28 mouse cellular contexts compared by ENCODE assay signal in genomic region chrX:98736758-98737157, GRCm38 (mm10).
DNase-seq lines count a peak whose midpoint lies in the region; ATAC-seq and TF ChIP-seq lines count a peak whose summit lies in the region.
"Had no signal": no experiment of that assay in that cellular context is flagged by ENCODE, and none has a peak within 500 bp of the region (broad histone marks: within the 10 kb centered on the region; RNA-seq: fewer than 3 reads in every experiment).

No protein-coding gene starts in this region.

- ATAC-seq in embryonic facial prominence, embryonic 14.5 days (ENCODE audit: low read depth), result no peak
- no peak for ATAC-seq in midbrain, postnatal 0 days (ENCODE audit: low FRiP score)
- ATAC-seq: forebrain, embryonic 13.5 days; intestine, embryonic 16.5 days; midbrain, embryonic 16.5 days had no signal

- H3K27ac ChIP-seq in embryonic facial prominence, embryonic 14.5 days (replicated peaks; ENCODE audit: low read depth, low read length), result no peak overlapping the region
- H3K27ac ChIP-seq in embryonic facial prominence, embryonic 10.5 days (replicated peaks), result no peak overlapping the region
- H3K27ac ChIP-seq in midbrain, postnatal 0 days (ENCODE audit: low read depth, low read length), result no peak overlapping the region
- H3K27ac ChIP-seq in midbrain, embryonic 10.5 days (replicated peaks), result no peak overlapping the region
- H3K27ac ChIP-seq: embryonic facial prominence, embryonic 15.5 days; forebrain, embryonic 13.5 days; heart, embryonic 10.5 days; heart, embryonic 15.5 days; limb, embryonic 10.5 days; limb, embryonic 15.5 days; liver, embryonic 13.5 days; neural tube, embryonic 12.5 days; stomach, postnatal 0 days had no signal

- no peak overlapping the region for H3K9ac ChIP-seq in embryonic facial prominence, embryonic 14.5 days (ENCODE audit: low read depth, low read length)
- H3K9ac ChIP-seq in midbrain, postnatal 0 days (replicated peaks; ENCODE audit: low read length, poor library complexity, severe bottlenecking), result no peak overlapping the region
- H3K9ac ChIP-seq: embryonic facial prominence, embryonic 15.5 days; forebrain, embryonic 13.5 days; heart, embryonic 15.5 days; limb, embryonic 15.5 days; liver, embryonic 13.5 days; neural tube, embryonic 12.5 days had no signal

- peak; percentile 19 for DNase-seq in embryonic facial prominence, embryonic 14.5 days (ENCODE audit: low spot score)
- no peak for DNase-seq in embryonic facial prominence, embryonic 10.5 days (ENCODE audit: low spot score)
- DNase-seq in kidney, postnatal 14 days, result peak; percentile 1
- DNase-seq in kidney, postnatal 4 days, result no peak
- peak; percentile 18 for DNase-seq in midbrain, postnatal 0 days (ENCODE audit: low spot score)
- no peak for DNase-seq in midbrain, embryonic 10.5 days (ENCODE audit: low spot score)
- DNase-seq in thymus, postnatal 14 days, result no peak
- DNase-seq: adrenal gland, postnatal 25 days; cerebellum, adult 9-11 months; gastrocnemius, postnatal 14 days; layer of hippocampus, postnatal 36 days; liver, embryonic 13.5 days; lung, postnatal 10 days; right cerebral cortex, postnatal 4 days; thymus, adult 18-20 months; thymus, postnatal 36 days had no signal

- H3K4me3 ChIP-seq in embryonic facial prominence, embryonic 14.5 days (ENCODE audit: low read depth, low read length), result no peak overlapping the region
- H3K4me3 ChIP-seq in embryonic facial prominence, embryonic 10.5 days, result no peak overlapping the region
- H3K4me3 ChIP-seq in midbrain, postnatal 0 days (ENCODE audit: low read depth, low read length), result no peak overlapping the region
- no peak overlapping the region for H3K4me3 ChIP-seq in midbrain, embryonic 10.5 days
- H3K4me3 ChIP-seq: embryonic facial prominence, embryonic 15.5 days; forebrain, embryonic 13.5 days; heart, embryonic 10.5 days; heart, embryonic 15.5 days; limb, embryonic 10.5 days; limb, embryonic 15.5 days; liver, embryonic 13.5 days; myocyte; neural tube, embryonic 12.5 days had no signal

- no peaks in the 10 kb centered on the region for H3K27me3 ChIP-seq in embryonic facial prominence, embryonic 14.5 days (replicated peaks; ENCODE audit: control insufficient read depth, insufficient read depth, low read length)
- H3K27me3 ChIP-seq in embryonic facial prominence, embryonic 10.5 days (replicated peaks; ENCODE audit: low read depth, poor library complexity, severe bottlenecking), result no peaks in the 10 kb centered on the region
- no peaks in the 10 kb centered on the region for H3K27me3 ChIP-seq in midbrain, postnatal 0 days (ENCODE audit: insufficient read depth, low read length)
- no peaks in the 10 kb centered on the region for H3K27me3 ChIP-seq in midbrain, embryonic 10.5 days (ENCODE audit: low read depth, poor library complexity, severe bottlenecking)
- H3K27me3 ChIP-seq: embryonic facial prominence, embryonic 15.5 days; forebrain, embryonic 13.5 days; heart, embryonic 15.5 days; limb, embryonic 15.5 days; liver, embryonic 13.5 days; neural tube, embryonic 12.5 days had no signal

- H3K36me3 ChIP-seq in embryonic facial prominence, embryonic 14.5 days (ENCODE audit: control insufficient read depth, insufficient read depth, low read length), result no peaks in the 10 kb centered on the region
- no peaks in the 10 kb centered on the region for H3K36me3 ChIP-seq in embryonic facial prominence, embryonic 10.5 days (replicated peaks)
- H3K36me3 ChIP-seq in midbrain, postnatal 0 days (ENCODE audit: insufficient read depth, low read length), result no peaks in the 10 kb centered on the region
- H3K36me3 ChIP-seq in midbrain, embryonic 10.5 days, result 0 out of 2 replicates have a peak, but pooled peaks cover 2% of the 10 kb centered on the region
- H3K36me3 ChIP-seq: embryonic facial prominence, embryonic 15.5 days; heart, embryonic 10.5 days; heart, embryonic 15.5 days; limb, embryonic 10.5 days; limb, embryonic 15.5 days; liver, embryonic 13.5 days; neural tube, embryonic 12.5 days had no signal

- H3K4me1 ChIP-seq in embryonic facial prominence, embryonic 14.5 days (ENCODE audit: control insufficient read depth, insufficient read depth, low read length), result no peaks in the 10 kb centered on the region
- no peaks in the 10 kb centered on the region for H3K4me1 ChIP-seq in embryonic facial prominence, embryonic 10.5 days
- H3K4me1 ChIP-seq in midbrain, postnatal 0 days (ENCODE audit: insufficient read depth, low read length), result no peaks in the 10 kb centered on the region
- no peaks in the 10 kb centered on the region for H3K4me1 ChIP-seq in midbrain, embryonic 10.5 days
- H3K4me1 ChIP-seq: embryonic facial prominence, embryonic 15.5 days; forebrain, embryonic 13.5 days; heart, embryonic 10.5 days; heart, embryonic 15.5 days; limb, embryonic 10.5 days; limb, embryonic 15.5 days; liver, embryonic 13.5 days; neural tube, embryonic 12.5 days had no signal

- H3K9me3 ChIP-seq in embryonic facial prominence, embryonic 14.5 days (ENCODE audit: control insufficient read depth, low read length), result no peaks in the 10 kb centered on the region
- H3K9me3 ChIP-seq in embryonic facial prominence, embryonic 10.5 days, result no peaks in the 10 kb centered on the region; the same call in 1 of the 2 replicates
- H3K9me3 ChIP-seq in midbrain, postnatal 0 days (ENCODE audit: low read length), result no peaks in the 10 kb centered on the region
- no peaks in the 10 kb centered on the region; the same call in 1 of the 2 replicates for H3K9me3 ChIP-seq in midbrain, embryonic 10.5 days (replicated peaks)
- H3K9me3 ChIP-seq: embryonic facial prominence, embryonic 15.5 days; forebrain, embryonic 13.5 days; heart, embryonic 10.5 days; heart, embryonic 15.5 days; limb, embryonic 10.5 days; limb, embryonic 15.5 days; liver, embryonic 13.5 days; neural tube, embryonic 12.5 days had no signal

- 71% methylated on average over 5 of the region's 5 CpGs for WGBS in embryonic facial prominence, embryonic 14.5 days
- 93% methylated on average over 5 of the region's 5 CpGs for WGBS in embryonic facial prominence, embryonic 10.5 days
- 84% methylated on average over 5 of the region's 5 CpGs for WGBS in midbrain, postnatal 0 days
- 87% methylated on average over 5 of the region's 5 CpGs for WGBS in midbrain, embryonic 10.5 days

- no peak for TF ChIP-seq CTCF in midbrain, postnatal 0 days (IDR thresholded peaks at IDR 0.05)

- H3K4me2 ChIP-seq in embryonic facial prominence, embryonic 14.5 days (ENCODE audit: low read depth, low read length), result no peak overlapping the region
- H3K4me2 ChIP-seq in midbrain, postnatal 0 days (ENCODE audit: low read depth, low read length, poor library complexity, severe bottlenecking), result no peak overlapping the region
- H3K4me2 ChIP-seq: embryonic facial prominence, embryonic 15.5 days; forebrain, embryonic 13.5 days; heart, embryonic 15.5 days; limb, embryonic 15.5 days; liver, embryonic 13.5 days; midbrain, embryonic 11.5 days; neural tube, embryonic 12.5 days had no signal

Comparison
In these comparisons a context has a peak if more than half of its experiments do, and no peak if none do; other contexts are left out.
1. DNase-seq: peak in embryonic facial prominence, embryonic 14.5 days (single experiment), kidney, postnatal 14 days (single experiment) and midbrain, postnatal 0 days (single experiment); none in embryonic facial prominence, embryonic 10.5 days (single experiment), kidney, postnatal 4 days (0 of 2), midbrain, embryonic 10.5 days (single experiment) and thymus, postnatal 14 days (single experiment).